Mouse (Mus musculus): ENCODE measurements around the gene Usp5.
A peak's percentile ranks its signal among the peaks of the same experiment; 100 is the strongest.

- TF ChIP-seq POLR2A (IDR thresholded peaks at IDR 0.05; ENCODE audit: borderline replicate concordance, extremely low read depth, insufficient read depth, insufficient read length, poor library complexity, severe bottlenecking) (peak; percentile 22; the same call in 1 of the 2 replicates), CTCF (IDR thresholded peaks at IDR 0.05; ENCODE audit: borderline replicate concordance, extremely low read depth, insufficient read depth, insufficient read length) (no peak)
These were observed 60.1 kb downstream of the Usp5 start, which contains the start of gene Eno2 for GRCm38 (mm10) chr6:124769101-124769765.

Data from brain, embryonic 14.5 days (tissue).